Mouse (Mus musculus) mature B cell (primary cell): ENCODE results near the gene Thrap3.
"Not testable (repeated sequence)": the region's sequence is repeated elsewhere in the genome, so short reads cannot be mapped to it uniquely, and the experiment has no call there.

Source experiments
- in situ Hi-C: fragments of 300-500 bp; cut with MboI; formaldehyde crosslinking; loops from 2 replicates; pipeline ENCODE4 v1.14.3; 2019

Thrap3 gene

DNA sequence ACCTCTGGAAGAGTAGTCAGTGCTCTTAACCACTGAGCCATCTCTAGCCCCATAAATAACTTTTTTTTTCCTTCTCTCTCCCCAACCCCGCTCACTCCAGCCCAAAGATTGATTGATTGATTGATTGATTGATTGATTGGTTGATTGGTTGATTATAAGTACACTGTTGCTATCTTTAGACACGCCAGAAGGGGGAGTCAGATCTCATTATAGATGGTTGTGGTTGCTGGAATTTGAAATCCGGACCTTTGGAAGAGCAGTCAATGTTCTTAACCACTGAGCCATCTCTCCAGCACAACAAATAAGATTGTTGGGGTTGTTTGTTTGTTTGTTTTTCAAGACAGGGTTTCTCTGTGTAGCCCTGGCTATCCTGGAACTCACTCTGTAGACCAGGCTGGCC, 17.0 kb upstream of the Thrap3 start:
- in situ Hi-C loops = not testable (repeated sequence)

DNA sequence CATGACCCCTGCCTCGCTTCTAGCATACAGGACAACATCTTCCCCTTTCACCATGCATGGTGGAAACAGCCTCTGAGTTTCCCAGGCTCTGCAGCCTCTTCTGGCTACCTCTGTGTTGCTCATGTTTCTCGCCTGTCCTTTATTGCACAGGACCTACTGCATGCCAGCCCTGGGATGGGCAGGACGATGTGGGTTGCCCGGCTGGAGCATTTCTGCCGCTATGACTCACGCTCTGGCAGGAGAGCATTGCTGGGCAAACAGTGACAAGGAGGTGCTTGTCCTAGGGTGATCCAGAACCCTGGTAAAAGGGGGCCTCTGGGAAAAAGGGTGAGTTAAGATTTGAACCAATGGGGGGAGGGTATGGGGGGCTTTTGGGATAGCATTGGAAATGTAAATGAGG, 15.2 kb upstream of the Thrap3 start:
- in situ Hi-C loops = no loop called here

DNA sequence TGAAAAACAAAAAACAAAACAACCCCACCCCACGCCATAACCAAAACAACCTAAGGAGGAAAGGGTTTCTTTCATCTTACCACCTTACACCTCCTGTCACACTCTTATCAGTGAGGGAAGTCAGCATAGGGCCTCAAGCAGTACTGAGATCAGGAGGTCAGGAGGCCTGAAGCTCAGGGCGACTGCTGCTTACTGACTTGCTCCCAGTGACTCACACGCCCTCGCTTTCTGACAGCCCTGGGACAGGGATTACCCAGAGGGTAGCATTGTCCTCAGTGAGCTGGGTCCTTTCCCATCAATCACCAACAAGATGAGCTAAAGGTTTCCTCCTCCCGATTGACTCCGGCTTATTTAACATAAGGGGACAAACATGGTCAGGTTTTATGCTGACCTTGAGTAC, 4.5 kb upstream of the Thrap3 start:
- in situ Hi-C loops = no loop called here

DNA sequence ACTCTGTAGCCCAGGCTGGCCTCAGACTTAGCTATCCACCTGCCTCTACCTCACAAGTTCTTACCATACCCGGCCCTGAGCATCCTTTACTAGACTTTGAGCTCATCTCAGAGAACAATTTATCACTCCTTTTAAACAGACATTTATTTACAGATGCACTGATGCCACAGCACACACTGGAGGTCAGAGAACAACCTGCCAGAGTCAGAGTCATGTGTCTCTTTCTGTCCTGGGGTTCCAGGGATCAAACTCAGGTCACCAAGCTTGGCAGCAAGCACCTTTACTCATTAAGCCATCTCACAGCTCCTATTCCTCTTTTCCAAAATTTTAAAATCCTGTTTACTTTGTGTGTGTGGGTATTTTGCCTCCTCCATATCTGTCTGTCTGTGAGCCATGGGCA, 2.8 kb upstream of the Thrap3 start:
- in situ Hi-C loops = no loop called here

DNA sequence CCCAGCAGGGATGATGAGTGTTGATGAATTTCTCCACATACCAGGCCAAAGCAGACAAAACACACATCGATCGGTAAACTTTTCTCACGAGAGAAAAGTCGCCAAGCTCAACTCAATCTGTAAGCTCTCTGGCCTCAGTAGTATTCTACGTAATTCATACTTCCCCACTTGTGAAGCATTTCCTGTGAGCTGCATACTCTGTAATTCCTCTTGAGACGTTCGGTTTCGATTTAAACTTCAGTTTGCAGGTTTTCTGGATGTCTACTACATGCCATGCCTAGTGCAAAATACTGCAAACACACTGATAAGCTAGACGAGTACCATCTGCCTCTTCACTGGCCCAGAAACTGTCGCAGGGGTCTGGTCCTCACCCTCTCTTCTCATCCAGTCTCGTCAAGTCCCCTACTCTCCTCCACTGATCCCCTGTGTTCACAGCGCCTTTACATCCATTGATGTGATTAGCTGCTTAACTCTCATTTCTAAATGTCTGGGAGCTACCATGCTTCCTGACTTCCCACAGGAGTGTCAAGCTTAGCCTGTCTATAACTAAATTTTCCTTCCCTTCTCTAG, 2.2 kb upstream of the Thrap3 start:
- in situ Hi-C loops = no loop called here

DNA sequence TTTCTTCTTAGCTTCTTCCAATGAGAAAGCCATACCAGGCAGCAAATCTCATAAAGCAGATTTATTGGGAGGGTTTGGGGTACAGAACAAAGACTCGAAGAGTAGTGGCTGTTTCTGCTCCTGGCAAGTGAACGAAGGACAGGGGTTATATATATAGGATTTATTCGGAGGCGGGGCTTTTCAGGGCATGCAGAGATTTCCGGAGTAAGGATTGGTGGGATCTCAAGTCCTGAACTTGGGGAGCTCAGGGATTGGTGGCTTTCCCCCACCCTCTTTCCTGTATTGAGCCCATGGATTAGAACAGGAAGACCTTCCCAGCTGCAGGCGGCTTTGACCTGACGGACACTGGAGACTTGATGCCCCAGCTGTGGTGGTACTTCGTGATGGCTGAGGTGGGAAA, 1.5 kb upstream of the Thrap3 start:
- in situ Hi-C loops = no loop called here

DNA sequence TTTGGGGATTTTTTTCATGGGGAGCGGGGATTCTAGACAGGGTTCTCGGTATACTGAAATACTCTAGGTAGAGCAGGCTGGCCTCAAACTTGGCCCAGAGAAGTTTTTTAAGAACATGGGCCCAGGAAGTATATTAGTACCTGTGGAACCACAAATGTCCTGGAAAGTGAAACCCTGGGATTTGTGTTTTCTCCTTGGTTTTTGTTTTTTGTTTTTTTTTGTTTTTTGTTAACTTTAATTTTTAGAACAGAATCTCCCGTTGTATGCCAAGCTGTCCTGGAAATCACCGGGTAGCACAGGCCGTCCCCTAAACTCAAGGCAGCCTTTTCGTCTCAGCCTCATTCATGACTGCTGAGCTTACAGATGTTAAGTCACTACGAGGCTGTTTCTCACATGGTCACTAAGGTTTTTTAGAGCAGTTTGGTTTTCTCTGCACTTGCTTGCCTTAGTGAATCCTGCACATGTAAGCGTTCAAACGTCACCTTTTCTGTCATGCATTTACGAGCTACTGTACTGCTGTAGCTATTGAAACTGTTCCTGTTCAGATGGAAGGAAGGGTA, 856 bp upstream of the Thrap3 start:
- in situ Hi-C loops = no loop called here

DNA sequence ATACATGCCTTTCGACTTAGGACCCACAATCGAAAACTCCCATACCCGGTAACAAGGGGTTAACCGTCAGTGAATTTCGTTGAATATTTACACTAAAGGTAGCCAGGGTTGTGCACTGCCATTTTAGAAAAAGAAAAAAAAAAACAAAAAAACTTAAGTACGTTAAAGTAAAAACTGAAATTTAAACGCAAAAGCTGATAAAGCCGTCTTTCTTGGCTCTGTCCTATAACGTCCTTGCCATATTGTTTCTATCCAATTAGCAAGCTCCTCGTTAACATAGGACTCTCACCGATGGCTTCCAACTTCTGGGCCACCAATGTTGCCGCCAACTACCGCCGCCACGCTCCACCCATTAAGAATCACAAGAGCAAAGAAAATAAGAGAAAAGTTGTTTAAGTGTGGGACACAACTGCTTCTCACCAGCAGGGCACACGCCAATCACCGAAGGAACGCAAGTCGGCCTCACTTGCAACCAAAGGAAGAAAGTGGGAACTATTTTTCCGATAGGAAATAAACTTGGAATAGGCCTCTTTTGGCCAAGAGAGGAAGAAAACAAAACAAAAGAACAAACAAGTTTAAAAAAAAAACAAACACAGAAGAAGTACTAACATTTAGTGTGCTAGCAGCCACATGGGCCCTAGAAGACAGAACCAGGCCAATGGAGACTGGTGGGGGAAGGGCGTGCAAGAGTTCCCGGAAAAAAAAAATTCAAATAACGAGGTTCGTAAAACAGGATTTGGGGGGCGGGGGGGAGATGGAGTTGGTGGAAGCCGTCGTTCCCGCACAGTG, 852 bp downstream of the Thrap3 start:
- in situ Hi-C loops = no loop called here

DNA sequence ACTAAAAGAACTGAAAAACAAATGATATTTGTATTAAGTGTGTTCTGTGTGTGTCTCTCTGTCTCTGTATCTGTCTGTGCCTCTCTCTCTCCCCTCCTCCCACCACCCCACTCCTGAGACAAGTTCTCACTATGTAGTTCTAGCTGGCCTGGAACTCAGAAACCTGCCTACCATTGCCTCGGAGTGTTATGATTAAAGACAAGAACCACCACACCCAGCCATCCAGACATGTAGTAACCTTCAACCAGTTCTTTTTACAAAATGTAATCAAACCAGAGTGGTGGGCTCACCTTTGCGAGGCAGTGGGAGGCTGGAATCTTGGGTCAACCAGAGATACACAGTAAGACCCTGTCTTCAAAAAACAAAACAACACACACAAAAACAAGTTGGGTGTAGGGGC, 1.9 kb downstream of the Thrap3 start:
- in situ Hi-C loops = no loop called here

DNA sequence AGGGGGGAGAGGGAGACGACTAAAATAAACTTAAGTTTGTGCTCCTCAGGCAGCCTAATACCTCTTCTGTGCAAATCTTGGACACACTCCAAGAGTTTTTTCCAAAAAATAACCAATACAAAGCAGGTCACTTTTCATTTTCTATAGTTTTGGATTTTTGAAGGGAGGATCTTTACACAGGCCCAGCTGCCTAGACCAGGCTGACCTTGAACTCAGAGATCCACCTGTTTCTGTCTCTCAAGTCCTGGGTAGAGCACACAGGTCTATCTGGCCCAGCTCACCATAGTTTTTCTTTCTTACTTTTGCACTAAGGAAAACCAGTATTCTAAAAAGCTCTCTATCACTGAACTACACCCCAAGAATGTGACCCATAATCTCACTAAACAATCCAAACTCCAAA, 2.5 kb downstream of the Thrap3 start:
- in situ Hi-C loops = no loop called here

DNA sequence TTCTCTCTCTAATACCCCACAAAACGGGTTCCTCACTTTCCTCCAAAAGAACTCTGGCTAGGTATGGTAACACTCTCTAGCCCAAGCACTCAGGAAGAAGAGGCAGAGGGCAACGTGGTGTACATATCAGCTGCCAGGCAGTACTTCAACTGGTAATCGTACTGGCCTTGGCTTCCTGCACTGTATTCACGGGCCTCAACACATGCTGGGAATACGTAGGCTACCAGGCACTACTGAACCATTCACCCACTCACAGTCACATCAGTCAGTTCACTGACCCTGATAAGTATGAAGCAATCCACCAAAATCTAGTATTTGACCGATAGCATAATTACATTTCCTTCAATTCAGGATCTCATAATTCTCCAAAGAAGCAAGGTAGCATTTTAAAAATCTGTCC, 3.0 kb downstream of the Thrap3 start:
- in situ Hi-C loops = no loop called here

DNA sequence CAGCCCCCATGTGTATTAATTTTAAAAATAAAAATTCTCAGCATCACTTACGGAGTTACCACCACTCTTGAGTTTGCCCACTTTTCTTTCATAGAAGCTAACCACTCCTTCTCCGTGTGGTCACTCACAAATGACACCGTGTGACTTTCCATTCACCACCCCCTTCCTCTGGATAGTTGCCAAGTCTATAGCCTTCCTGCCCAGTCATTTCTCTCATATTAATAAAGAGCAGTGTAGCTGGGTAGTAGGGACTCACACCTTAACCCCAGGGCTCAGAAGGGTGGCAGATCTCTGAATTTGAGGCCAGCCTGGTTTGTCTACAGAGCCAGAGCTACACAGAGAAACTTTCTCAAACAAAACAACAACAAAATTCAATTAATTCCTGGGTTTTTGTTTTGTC, 5.1 kb downstream of the Thrap3 start:
- in situ Hi-C loops = no loop called here

DNA sequence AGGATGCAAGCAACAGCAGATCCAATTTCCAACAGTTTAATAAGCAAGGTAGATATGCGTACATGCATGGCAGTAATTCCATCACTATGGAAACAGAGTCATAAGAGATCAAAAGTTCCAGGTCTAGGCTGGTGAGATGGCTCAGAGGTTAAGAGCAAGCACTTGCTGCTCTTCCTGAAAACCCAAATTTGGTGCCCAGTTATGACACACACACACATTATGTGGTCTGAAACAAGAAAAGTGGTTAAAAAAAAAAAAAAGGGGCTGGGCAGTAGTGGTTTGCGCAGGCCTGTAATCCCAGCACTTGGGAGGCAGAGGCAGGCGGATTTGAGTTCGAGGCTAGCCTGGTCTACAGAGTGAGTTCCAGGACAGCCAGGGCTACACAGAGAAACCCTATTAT, 7.6 kb downstream of the Thrap3 start:
- in situ Hi-C loops = no loop called here

DNA sequence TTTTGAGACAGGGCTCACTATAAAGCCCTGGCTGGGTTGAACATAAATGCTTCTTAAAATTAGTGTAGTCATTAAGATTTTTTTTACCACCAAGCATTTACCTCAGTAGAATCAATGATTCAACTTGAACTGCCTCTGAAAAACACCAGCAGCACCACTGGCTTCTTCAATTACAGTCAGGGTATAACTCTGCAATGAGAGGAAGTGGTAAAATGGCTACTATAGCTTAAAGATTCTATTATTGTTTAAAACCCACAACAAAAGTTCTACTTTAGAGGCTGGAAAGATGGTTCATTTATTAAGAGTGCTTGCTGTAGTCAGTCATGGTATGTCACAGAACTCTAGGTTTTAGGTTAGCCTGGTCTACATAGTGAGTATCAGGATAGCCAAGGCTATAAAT, 8.3 kb downstream of the Thrap3 start:
- in situ Hi-C loops = no loop called here

DNA sequence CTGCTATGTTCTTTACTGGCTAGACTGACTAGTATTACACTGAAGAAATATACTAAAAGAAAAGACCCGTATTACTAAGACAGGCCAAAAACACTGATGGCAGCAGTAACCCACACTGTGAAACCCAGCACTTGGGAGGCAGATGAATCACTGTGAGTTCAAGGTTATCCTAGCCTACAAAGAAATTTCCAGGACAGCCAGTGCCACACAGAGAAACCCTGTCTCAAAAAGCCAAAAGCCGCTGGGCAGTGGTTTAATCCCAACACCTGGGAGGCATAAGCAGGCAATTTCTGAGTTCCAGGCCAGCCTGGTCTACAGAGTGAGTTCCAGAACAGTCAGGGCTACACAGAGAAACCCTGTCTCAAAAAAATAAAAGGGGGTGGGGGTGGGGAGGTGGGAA, 11.9 kb downstream of the Thrap3 start:
- in situ Hi-C loops = no loop called here

DNA sequence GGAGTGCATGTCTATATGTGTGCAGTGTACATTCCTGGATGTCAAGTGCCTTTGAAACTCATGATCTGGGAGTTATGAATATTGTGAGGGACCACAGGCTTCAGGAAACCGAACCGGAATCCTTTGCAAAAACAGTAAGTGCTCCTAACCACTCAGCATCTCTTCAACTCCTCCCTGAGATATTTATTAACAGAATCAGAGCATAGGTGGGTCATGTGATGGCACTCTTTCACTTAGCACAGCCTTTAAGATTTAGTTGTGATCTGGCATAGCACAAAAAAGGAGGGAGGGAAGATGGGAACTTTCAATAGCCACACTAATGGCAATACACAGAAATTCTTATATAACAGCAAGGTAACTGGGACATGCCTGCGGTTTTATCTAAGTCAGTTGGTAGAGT, 15.5 kb downstream of the Thrap3 start:
- in situ Hi-C loops = no loop called here

DNA sequence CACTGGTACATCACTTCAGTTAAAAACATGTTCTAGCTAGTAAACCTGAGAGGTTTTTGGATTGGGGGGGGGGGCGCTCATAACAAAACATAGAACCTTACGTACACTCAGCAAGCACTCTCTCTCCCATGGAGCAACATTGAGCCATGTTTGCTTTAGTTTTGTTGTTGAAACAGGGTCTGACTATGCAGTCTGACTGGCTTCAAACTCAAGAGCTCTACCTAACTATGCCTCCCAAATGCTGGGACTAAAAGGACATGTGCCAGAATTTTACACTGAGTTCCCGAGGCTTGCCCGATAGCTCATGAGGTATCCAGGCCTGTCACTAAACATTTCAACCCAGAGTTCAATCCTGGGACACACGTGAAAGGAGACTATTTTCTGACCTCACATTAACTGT, 19.5 kb downstream of the Thrap3 start:
- in situ Hi-C loops = no loop called here

DNA sequence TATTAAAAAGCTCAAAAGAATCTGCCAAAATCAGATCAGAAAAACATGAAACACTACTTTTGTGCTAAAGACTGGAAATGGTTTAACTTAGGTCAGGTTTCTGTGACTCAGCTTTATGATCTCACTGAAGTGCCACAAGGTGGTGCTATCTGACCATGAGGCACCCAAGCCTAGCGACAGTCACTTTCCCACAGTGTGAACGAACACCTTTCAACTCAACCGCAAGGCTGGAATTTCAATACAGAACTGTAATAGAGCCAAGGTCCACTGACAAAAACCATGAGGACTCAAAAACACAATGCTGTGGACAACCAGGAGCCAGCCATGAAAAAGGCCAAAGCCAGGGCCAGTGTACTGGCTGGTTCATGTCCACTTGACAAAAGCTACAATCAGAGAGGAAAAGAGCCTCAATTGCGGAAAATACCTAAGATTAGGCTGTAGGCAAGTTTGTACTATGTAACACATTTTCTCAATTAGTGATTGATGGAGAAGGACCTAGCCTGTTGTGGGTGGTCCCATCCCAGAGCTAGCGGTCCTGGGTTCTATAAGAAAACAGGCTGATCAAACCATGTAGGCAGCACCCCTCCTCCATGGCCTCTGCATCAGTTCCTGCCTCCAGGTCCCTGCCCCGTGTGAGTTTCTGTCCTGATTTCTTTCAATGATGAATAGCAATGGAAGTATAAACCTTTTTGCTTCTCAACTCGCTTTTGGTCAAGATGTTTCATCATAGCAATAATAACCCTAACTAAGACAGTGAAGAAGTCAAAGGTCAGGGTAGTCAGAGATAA, 21.2 kb downstream of the Thrap3 start:
- in situ Hi-C loops = no loop called here

DNA sequence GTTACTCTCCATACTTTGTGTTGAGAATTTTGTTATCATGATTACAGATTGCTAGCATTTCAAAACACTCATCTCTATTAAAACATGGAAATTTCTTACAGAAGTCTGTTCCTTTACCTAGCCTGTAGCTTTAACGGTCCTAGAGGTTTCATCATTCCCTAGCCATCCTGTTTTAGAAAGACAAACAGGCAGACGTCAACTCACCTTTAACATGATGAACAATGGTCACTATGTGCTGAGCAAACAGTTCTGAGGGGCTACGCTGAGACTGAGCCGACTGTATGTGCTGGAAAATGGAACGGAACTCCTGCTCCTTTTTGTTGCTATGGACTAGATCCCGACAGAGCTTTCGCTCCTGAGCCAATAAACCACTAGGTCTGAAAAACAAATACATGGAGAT, 26.6 kb downstream of the Thrap3 start:
- in situ Hi-C loops = not testable (repeated sequence)

DNA sequence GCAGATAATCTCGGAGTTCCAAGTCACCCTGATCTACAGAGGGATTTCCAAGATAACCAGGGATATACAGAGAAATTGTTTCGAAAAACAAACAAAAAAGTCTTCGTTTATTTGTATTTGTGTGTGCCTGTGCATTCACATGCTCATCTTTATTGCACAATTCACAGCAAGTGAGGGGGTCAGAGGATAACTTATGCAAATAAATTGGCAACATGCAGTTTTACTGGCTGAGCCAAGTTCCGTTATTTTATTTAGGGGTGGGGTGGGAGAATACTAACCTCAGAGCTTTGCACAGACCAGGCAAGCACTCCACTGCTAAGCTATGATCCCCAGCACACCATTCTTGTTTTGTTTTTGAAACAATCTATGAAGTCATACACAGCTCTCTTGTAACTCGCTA, 28.8 kb downstream of the Thrap3 start:
- in situ Hi-C loops = no loop called here

DNA sequence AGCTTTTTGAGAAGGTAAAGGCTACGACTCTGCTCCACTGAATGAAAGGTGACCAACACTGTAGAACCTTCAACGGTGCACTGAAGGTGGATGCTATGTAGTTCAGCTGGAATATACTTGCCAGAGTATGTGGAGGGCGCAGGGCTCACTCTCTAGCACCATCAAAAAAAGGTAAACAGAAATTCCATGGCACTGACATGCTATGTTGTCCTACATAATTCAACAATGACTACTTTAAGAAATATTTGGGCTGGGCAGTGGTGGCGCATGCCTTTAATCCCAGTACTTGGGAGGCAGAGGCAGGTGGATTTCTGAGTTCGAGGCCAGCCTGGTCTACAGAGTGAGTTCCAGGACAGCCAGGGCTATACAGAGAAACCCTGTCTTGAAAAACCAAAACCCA, 31.8 kb downstream of the Thrap3 start:
- in situ Hi-C loops = not testable (repeated sequence)

DNA sequence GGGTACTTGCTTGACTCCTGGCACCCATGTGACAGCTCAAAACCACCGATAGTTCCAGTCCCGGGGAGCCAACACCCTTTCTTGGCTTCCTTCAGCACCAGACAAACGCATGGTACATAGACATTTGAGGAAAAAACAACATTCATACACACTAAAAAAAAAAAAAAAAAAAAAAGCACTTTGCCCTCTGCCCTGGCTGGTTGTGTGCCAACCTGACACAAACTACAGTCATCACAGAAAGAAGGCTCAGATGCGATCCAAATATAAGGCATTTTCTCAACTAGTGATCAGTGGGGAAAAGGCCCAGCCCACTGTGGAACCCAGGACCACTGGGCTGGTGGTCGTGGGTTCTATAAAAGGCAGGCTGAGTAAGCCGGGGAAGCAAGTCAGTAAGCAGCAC, 33.7 kb downstream of the Thrap3 start:
- in situ Hi-C loops = no loop called here

DNA sequence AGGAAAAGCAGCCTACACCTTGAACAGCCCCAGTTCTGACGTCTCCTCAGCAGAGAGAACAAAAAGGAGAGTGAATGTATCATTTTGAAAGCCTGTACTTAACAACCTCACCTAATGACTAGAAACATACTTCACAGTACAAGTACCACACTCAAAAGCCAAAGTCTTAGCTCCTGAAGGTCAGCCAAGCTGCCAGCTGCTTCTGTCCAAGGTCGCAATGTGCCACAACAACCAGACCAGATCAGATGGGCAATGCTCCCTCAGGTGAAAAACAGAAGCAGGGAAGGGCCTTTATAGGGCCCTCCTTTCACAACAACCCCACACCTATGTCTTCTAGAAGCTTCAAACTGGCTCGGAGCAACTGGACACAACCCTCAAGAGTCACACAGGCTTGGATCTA, 36.5 kb downstream of the Thrap3 start:
- in situ Hi-C loops = no loop called here
